Mouse (Mus musculus): Measurements from ENCODE around the gene Vgll3. TPM values are rescaled to one million over a fixed set of nuclear protein-coding genes. Genes with fewer than 3 reads are reported as not detected.
A peak's percentile ranks its signal among the peaks of the same experiment; 100 is the strongest.

Gene Vgll3
- 0.89 and 1.00 TPM in 2 replicates for polyA plus RNA-seq (2014; fragmentation: Nextera tagmentation; extraction: Ambion mirVana)

- no peaks in the 10 kb centered on the region for H3K9me3 ChIP-seq (replicated peaks; ENCODE audit: control insufficient read depth, low read length)
- H3K36me3 ChIP-seq (ENCODE audit: control insufficient read depth, insufficient read depth, low read length): no peaks in the 10 kb centered on the region
- ATAC-seq (replicated peaks; ENCODE audit: insufficient number of reproducible peaks, low FRiP score, low TSS enrichment): peak; percentile 85
- peaks cover 7% of the 10 kb centered on the region; the same call in 1 of the 2 replicates for H3K27me3 ChIP-seq (ENCODE audit: control insufficient read depth, insufficient read depth, low read length)
- no peak within 1 kb of the TSS for H3K27ac ChIP-seq (ENCODE audit: low read depth, low read length)
- peak within 1 kb of the TSS; percentile 98 for H3K4me2 ChIP-seq
- H3K4me3 ChIP-seq (ENCODE audit: low read depth, low read length): peak within 1 kb of the TSS; percentile 50
- H3K4me1 ChIP-seq (ENCODE audit: control insufficient read depth, insufficient read depth, low read length): no peaks in the 10 kb centered on the region
- under 1% methylated on average over 86 of the region's 86 CpGs for WGBS (ENCODE audit: insufficient replicate concordance)
- peak within 1 kb of the TSS; percentile 30 for H3K9ac ChIP-seq (ENCODE audit: low read depth, low read length)
These were observed at the start of gene Vgll3 for GRCm38 (mm10) chr16:65814918-65815881. Gene Vgll3 (plus strand): TSS chr16:65815257.

- Histone ChIP-seq H3K27ac (ENCODE audit: low read depth, low read length) (no peak overlapping the region), H3K9me3 (replicated peaks; ENCODE audit: control insufficient read depth, low read length) (no peaks in the 10 kb centered on the region), H3K4me3 (ENCODE audit: low read depth, low read length) (no peak overlapping the region)
These were observed 49.1 kb upstream of the Vgll3 start for GRCm38 (mm10) chr16:65765976-65766375.

GRCm38 (mm10) chr16:65785959-65786358, 29.1 kb upstream of the Vgll3 start:
- Histone ChIP-seq H3K27me3 (ENCODE audit: control insufficient read depth, insufficient read depth, low read length) (no peaks in the 10 kb centered on the region), H3K9ac (ENCODE audit: low read depth, low read length) (no peak overlapping the region), H3K4me3 (ENCODE audit: low read depth, low read length) (no peak overlapping the region), H3K9me3 (replicated peaks; ENCODE audit: control insufficient read depth, low read length) (no peaks in the 10 kb centered on the region), H3K36me3 (ENCODE audit: control insufficient read depth, insufficient read depth, low read length) (no peaks in the 10 kb centered on the region), H3K27ac (ENCODE audit: low read depth, low read length) (no peak overlapping the region), H3K4me2 (no peak overlapping the region), H3K4me1 (ENCODE audit: control insufficient read depth, insufficient read depth, low read length) (no peaks in the 10 kb centered on the region)
- no peak for ATAC-seq (replicated peaks; ENCODE audit: insufficient number of reproducible peaks, low FRiP score, low TSS enrichment)
- 42% methylated on average over 1 of the region's 1 CpGs for WGBS (ENCODE audit: insufficient replicate concordance)

More at GRCm38 (mm10) chr16:65765976-65766375, 49.1 kb upstream of the Vgll3 start:
- Histone ChIP-seq H3K27me3 (ENCODE audit: control insufficient read depth, insufficient read depth, low read length) (no peaks in the 10 kb centered on the region), H3K9ac (ENCODE audit: low read depth, low read length) (no peak overlapping the region), H3K4me1 (ENCODE audit: control insufficient read depth, insufficient read depth, low read length) (no peaks in the 10 kb centered on the region), H3K36me3 (ENCODE audit: control insufficient read depth, insufficient read depth, low read length) (no peaks in the 10 kb centered on the region), H3K4me2 (no peak overlapping the region)
- no peak for ATAC-seq (replicated peaks; ENCODE audit: insufficient number of reproducible peaks, low FRiP score, low TSS enrichment)

DNA sequence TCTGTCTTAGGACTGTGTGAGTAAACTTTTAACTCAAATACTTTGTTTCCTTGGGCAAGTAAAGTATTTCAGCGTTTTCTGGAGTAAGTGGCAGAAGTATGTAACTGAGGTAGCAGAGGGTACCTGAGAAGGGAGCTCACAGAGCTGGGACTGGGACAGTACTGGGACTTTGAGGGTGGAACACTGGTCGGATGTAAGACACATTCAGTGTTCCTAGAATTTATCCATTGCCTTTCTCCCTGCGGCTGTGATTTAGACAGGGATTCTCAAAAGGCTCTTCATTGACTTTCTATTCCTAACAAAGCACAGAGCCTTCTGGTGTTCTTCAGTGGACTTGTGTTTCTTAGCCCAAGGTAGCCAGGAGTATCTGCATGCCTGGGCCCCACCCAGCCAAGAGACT, 1.0 kb downstream of the Vgll3 start:
- Histone ChIP-seq H3K36me3 (ENCODE audit: control insufficient read depth, insufficient read depth, low read length) (no peaks in the 10 kb centered on the region), H3K9me3 (replicated peaks; ENCODE audit: control insufficient read depth, low read length) (no peaks in the 10 kb centered on the region), H3K4me3 (ENCODE audit: low read depth, low read length) (peak overlapping the region; percentile 50), H3K27me3 (ENCODE audit: control insufficient read depth, insufficient read depth, low read length) (peaks cover 7% of the 10 kb centered on the region; the same call in 1 of the 2 replicates), H3K4me1 (ENCODE audit: control insufficient read depth, insufficient read depth, low read length) (no peaks in the 10 kb centered on the region), H3K9ac (ENCODE audit: low read depth, low read length) (no peak overlapping the region; the same call in 1 of the 2 replicates), H3K27ac (ENCODE audit: low read depth, low read length) (no peak overlapping the region), H3K4me2 (peak overlapping the region; percentile 98)
- no peak for ATAC-seq (replicated peaks; ENCODE audit: insufficient number of reproducible peaks, low FRiP score, low TSS enrichment)
- WGBS (ENCODE audit: insufficient replicate concordance): 28% methylated on average over 3 of the region's 3 CpGs

- Histone ChIP-seq H3K4me1 (ENCODE audit: control insufficient read depth, insufficient read depth, low read length) (no peaks in the 10 kb centered on the region), H3K27me3 (ENCODE audit: control insufficient read depth, insufficient read depth, low read length) (peaks cover 7% of the 10 kb centered on the region; the same call in 1 of the 2 replicates), H3K4me3 (ENCODE audit: low read depth, low read length) (no peak overlapping the region), H3K27ac (ENCODE audit: low read depth, low read length) (no peak overlapping the region), H3K36me3 (ENCODE audit: control insufficient read depth, insufficient read depth, low read length) (no peaks in the 10 kb centered on the region), H3K9me3 (replicated peaks; ENCODE audit: control insufficient read depth, low read length) (no peaks in the 10 kb centered on the region), H3K9ac (ENCODE audit: low read depth, low read length) (no peak overlapping the region), H3K4me2 (no peak overlapping the region)
- ATAC-seq (replicated peaks; ENCODE audit: insufficient number of reproducible peaks, low FRiP score, low TSS enrichment): no peak
- 68% methylated on average over 8 of the region's 8 CpGs for WGBS (ENCODE audit: insufficient replicate concordance)
These were observed 3.7 kb downstream of the Vgll3 start for GRCm38 (mm10) chr16:65818779-65819178.

DNA sequence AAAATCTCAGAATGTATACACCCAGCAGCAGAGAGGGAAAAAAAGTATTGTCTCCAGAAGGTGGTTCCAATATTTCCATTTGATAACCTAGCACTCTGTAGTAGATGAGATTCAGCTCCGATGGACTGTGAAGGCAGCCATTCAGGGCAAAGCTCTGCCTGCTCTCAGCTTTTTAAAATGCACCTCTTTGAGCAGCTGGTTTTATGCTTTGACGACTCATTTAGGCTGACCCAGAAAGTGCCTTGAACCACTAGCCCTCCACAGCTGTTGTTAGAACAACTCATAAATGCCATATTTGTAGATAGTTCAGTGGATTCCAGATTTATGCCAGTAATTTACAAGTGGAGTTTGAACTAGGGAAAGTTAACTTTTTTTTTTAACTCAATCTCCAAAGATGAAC, 5.7 kb downstream of the Vgll3 start:
- Histone ChIP-seq H3K27ac (ENCODE audit: low read depth, low read length) (no peak overlapping the region), H3K4me3 (ENCODE audit: low read depth, low read length) (no peak overlapping the region), H3K4me2 (no peak overlapping the region), H3K9ac (ENCODE audit: low read depth, low read length) (no peak overlapping the region), H3K36me3 (ENCODE audit: control insufficient read depth, insufficient read depth, low read length) (no peaks in the 10 kb centered on the region), H3K4me1 (ENCODE audit: control insufficient read depth, insufficient read depth, low read length) (no peaks in the 10 kb centered on the region), H3K27me3 (ENCODE audit: control insufficient read depth, insufficient read depth, low read length) (peaks cover 3% of the 10 kb centered on the region; the same call in 1 of the 2 replicates), H3K9me3 (replicated peaks; ENCODE audit: control insufficient read depth, low read length) (no peaks in the 10 kb centered on the region)
- no peak for ATAC-seq (replicated peaks; ENCODE audit: insufficient number of reproducible peaks, low FRiP score, low TSS enrichment)
- WGBS (ENCODE audit: insufficient replicate concordance): 67% methylated on average over 2 of the region's 2 CpGs

DNA sequence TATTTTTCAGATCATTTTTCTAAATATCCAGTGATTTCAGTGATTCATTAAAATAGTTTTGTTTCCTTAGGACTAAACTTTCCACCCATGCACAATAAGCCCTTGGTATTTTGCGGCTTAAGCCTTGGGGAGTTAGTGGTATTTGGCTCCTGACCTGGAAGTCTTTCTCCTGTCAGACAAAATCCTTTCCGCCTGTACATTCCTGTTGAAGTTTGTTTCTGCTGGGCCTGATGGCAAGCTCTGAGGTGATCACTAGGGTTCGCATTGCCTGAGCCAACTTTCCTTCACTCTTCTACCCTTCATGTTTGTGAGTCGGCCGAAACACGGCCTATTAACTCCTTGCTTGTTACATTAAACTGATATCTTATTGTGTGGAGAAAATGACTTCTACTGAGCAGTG, 8.7 kb downstream of the Vgll3 start:
- 77% methylated on average over 6 of the region's 6 CpGs for WGBS (ENCODE audit: insufficient replicate concordance)
- no peak overlapping the region for H3K4me3 ChIP-seq (ENCODE audit: low read depth, low read length)
- H3K27me3 ChIP-seq (ENCODE audit: control insufficient read depth, insufficient read depth, low read length): no peaks in the 10 kb centered on the region
- no peaks in the 10 kb centered on the region for H3K9me3 ChIP-seq (replicated peaks; ENCODE audit: control insufficient read depth, low read length)
- H3K9ac ChIP-seq (ENCODE audit: low read depth, low read length): no peak overlapping the region
- H3K4me1 ChIP-seq (ENCODE audit: control insufficient read depth, insufficient read depth, low read length): no peaks in the 10 kb centered on the region
- H3K36me3 ChIP-seq (ENCODE audit: control insufficient read depth, insufficient read depth, low read length): no peaks in the 10 kb centered on the region
- no peak overlapping the region for H3K27ac ChIP-seq (ENCODE audit: low read depth, low read length)
- no peak for ATAC-seq (replicated peaks; ENCODE audit: insufficient number of reproducible peaks, low FRiP score, low TSS enrichment)
- H3K4me2 ChIP-seq: no peak overlapping the region

GRCm38 (mm10) chr16:65828141-65828565, 13.1 kb downstream of the Vgll3 start:
- H3K27ac ChIP-seq (ENCODE audit: low read depth, low read length): no peak overlapping the region
- no peak overlapping the region for H3K9ac ChIP-seq (ENCODE audit: low read depth, low read length)
- ATAC-seq (replicated peaks; ENCODE audit: insufficient number of reproducible peaks, low FRiP score, low TSS enrichment): no peak
- H3K4me2 ChIP-seq: no peak overlapping the region
- H3K9me3 ChIP-seq (replicated peaks; ENCODE audit: control insufficient read depth, low read length): no peaks in the 10 kb centered on the region
- no peak overlapping the region for H3K4me3 ChIP-seq (ENCODE audit: low read depth, low read length)
- WGBS (ENCODE audit: insufficient replicate concordance): 78% methylated on average over 9 of the region's 9 CpGs
- H3K36me3 ChIP-seq (ENCODE audit: control insufficient read depth, insufficient read depth, low read length): no peaks in the 10 kb centered on the region
- H3K4me1 ChIP-seq (ENCODE audit: control insufficient read depth, insufficient read depth, low read length): no peaks in the 10 kb centered on the region
- no peaks in the 10 kb centered on the region for H3K27me3 ChIP-seq (ENCODE audit: control insufficient read depth, insufficient read depth, low read length)
